Mouse (Mus musculus) kidney, adult 2 months (tissue): ENCODE data around the gene Nnat.

Source experiments
- CTCF ChIP-seq: fragments of 200-500 bp; conservative IDR thresholded peaks from 2 replicates; pipeline ENCODE4 v1.5.1; 2011; ENCODE audit warnings: low read depth, mild to moderate bottlenecking, control low read depth, low read length, moderate library complexity, mixed read lengths; ENCODE audit not compliant: insufficient read depth, insufficient read length
- POLR2A ChIP-seq: fragments of 200-500 bp; IDR thresholded peaks from one replicate; pipeline ENCODE4 v1.6.1; 2011; ENCODE audit warnings: low read depth, low read length, control low read depth

DNA sequence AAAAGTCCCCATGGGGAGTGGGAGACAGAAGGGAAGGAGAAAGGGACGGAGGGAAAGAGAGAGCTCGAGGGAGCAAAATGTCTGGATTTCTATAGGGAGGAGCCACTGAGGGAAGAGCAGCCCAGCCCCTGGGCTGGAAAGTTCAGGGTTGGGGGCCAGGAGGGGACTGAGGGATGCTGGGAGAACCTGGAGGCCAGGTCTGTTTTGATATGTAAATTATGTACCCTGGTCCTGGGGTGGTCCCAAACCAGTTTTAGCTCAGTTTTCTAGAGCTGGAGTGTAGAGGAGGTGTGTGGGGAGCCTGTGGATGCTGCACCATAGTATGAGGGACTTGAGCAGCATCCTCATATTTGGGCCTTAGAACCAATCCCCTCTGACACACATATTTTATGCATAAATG is 9.0 kb downstream of the Nnat start:
- TF ChIP-seq CTCF (no peak), POLR2A (no peak)
